Mouse (Mus musculus): ENCODE measurements around the gene E2f4.

The E2f4 gene

DNA sequence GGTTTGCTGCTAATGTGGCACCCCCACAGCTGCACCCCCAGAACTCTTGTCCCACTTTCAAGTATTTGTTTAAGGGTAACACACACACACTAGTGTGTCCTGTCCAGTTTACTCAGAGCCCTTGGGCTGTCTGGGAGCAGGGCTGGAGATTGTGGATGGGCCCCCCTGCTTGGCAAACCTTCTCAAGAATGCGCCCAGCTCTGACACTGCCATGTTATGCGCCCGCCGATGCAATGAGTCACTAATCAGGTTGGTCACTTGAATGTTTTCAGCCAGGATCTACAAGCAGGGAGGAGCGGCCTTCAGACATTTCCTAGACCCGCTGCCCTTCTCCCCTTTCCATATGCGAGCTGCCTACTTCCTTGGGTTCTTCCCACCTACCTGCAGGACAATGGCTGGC is 5.0 kb upstream of the E2f4 start:
- DNase-seq (ENCODE audit: low spot score in 2 of 2) = no peak

DNA sequence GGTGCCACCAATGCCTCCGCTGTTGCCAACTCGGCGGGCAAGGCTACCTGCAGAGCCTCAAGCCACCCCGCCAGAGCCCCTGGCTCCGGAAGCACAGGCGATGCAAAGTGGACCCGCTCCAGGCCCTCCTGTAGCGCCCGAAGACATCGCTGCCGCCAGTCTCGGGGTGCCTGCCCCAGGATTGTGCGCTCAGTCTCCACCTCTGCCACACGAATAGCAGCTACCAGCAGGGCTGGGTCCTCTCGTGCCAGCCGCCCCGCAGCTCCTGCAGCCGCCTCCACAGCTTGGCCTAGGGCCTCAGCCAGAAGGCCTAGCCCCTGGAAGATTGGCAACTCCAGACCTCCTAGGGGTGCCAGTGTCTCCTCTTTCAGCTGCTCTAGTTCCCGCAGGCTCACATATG is 4.1 kb upstream of the E2f4 start:
- DNase-seq (ENCODE audit: low spot score in 2 of 2) = no peak

DNA sequence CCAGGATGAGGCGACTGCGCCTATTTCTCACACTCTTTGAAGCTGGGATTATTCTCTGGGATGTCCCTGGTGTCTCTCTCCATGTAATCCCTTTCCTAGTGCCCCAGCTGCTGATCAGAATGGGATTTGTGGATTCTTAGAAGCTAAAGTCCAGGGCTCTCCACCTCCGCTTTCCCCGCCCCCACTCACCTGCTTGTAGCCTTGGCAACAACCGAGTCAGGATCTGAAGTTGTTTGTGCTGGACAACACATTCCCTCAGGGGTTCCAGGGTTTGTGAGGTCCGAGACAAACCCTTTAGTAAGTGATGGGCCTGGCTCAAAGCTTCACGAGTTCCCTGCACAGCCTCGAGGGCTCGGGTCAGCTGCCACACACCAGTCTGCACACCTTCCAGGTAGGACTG is 2.7 kb upstream of the E2f4 start:
- DNase-seq (ENCODE audit: low spot score in 2 of 2) = no peak

DNA sequence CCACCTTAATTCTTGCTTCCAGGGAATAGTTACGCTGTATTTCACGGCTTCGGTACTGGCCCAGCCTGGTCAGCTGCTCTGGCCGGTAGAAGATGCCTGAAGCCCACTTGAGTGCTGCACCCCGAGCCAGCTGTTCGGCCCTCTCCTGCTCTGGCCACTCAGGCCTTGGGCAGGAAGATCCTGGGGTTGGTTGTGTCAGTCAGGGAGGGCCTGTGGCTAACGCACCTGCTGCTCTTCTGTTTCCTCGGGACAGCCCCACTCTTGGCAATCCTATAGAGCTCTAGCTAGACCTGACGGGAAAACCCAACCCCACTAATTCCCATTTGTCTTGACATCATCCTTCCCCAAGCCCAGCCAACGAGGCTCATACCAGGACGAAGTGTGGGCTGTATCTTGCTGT is 2.2 kb upstream of the E2f4 start:
- DNase-seq (ENCODE audit: low spot score in 2 of 2) = no peak

DNA sequence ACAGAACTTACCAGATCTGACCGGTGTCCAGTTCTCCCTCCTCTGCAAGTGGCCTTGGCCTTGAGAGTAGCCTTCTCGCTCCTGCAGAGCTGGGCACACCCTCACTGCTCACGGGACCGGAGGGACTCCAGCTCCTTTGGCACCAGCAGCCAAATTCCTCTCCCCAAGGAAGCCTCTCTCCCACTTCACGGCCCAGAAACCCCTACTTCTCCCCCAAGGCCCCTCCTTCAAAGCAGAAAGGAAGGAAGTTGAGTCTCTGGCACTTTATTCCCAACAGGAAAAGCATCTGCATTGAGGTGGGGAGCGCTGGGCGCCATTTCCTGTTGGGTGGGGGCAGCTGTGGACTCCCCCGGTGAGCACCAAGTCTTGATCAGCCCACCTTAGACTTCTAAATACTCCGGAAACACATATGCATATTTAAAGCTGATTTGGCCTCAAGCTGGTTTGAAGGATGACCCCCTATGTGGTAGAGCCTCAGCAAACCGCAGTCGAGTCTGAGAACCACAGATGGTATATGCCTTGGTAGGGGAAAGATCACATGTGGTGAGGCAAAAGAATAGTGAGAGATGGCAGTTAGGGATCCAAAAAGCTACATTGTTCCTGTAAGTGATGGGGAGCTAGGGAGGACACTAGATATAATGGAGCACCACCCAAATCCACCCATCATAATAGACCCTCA is 1.4 kb upstream of the E2f4 start, which contains the start of gene Exoc3l:
Gene Exoc3l (minus strand): TSS at position 207 of the 679 bp plus-strand sequence.
- no peak for DNase-seq (ENCODE audit: low spot score in 2 of 2)

DNA sequence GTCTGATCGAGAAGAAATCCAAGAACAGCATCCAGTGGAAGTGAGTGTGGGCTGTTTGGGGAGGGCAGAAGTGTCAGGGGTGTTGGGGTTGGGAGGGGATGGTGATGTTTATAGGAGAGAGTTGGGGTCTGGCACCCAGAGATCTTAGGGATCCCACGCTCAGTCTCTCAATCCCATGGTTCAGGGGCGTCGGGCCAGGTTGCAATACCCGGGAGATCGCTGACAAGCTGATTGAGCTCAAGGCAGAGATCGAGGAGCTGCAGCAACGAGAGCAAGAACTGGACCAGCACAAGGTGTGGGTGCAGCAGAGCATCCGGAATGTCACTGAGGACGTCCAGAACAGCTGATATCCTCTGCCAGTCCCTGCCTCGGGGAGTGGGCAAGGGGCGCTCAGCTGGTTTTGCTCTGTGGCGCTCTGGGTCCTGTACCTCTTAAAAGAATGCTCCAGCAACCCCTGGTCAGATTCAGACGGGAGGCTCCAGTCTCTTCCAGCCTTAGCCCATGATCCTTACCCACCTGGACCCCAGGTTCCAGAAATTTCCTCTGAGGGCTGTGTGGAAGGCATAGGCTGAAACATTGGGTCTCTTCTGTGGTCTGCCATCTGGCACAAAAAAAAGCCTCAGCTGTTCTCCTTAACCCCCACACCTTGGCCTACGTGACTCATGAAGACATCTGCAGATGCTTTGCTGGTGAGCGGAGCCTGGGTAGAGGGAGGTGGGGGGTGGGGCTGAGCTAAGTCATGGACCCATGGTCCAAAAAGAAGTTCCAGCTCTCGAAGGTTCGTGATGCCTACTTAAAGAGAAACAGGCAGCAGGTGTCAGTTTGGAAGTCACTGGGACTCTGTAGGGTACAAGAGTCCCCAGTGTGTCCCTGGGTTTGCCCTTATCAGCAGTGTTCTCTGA is 1.1 kb downstream of the E2f4 start:
- peak; percentile 49 to 58 for DNase-seq (ENCODE audit: low spot score in 2 of 2)

DNA sequence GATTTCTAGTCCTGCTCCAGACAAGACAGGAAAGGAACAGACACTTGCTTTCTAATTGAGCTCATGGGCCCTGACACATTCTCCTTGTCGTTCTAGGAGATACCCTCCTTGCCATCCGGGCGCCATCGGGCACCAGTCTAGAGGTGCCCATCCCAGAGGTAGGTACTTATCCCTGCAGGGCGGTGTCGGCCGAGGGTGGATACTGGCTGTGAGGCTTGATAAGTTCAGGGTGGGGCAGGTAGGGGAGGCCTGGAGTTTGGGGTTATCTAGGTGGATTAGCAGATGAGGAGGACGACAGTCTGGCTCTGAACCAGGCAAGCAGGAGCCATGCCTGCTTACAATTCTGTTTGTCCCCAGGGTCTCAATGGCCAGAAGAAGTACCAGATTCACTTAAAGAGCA is 2.5 kb downstream of the E2f4 start:
- no peak for DNase-seq (ENCODE audit: low spot score in 2 of 2)

DNA sequence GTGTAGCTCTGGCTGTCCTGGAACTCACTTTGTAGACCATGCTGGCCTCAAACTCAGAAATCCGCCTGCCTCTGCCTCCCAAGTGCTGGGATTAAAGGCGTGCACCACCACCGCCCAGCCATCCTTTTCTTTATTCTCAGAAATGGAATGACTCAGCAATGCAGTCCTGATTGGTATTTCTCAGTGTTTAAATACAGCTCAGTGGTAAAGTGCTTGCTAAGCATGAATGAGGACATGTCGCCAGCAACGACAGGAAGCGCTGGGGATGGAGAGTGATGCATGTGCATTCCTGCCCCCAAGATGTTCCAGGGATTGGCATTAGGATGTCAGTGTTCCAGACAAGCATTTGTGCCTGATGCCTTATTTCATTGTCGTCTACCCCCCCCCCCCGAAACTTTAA is 5.9 kb downstream of the E2f4 start:
- DNase-seq (ENCODE audit: low spot score in 2 of 2) = no peak

DNA sequence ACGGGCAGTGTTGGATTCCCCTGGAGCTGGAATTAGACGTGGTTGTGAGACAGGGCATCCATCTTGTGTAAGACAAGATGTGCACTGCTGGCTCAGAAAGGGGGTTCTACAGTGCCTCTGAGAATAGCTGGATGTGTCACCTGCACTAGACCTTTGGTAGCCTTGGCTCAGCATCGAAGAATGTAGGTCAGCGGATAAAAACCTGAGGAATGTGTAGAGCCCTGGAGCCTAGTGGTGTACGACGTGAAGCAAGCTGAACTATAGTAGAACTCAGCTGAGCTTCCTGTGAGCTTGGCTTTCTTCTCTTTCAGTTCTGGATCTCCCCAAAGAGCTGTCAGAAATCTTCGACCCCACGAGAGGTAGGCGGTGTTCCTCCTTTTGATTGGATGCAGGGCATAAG is 6.4 kb downstream of the E2f4 start:
- DNase-seq (ENCODE audit: low spot score in 2 of 2) = no peak

DNA sequence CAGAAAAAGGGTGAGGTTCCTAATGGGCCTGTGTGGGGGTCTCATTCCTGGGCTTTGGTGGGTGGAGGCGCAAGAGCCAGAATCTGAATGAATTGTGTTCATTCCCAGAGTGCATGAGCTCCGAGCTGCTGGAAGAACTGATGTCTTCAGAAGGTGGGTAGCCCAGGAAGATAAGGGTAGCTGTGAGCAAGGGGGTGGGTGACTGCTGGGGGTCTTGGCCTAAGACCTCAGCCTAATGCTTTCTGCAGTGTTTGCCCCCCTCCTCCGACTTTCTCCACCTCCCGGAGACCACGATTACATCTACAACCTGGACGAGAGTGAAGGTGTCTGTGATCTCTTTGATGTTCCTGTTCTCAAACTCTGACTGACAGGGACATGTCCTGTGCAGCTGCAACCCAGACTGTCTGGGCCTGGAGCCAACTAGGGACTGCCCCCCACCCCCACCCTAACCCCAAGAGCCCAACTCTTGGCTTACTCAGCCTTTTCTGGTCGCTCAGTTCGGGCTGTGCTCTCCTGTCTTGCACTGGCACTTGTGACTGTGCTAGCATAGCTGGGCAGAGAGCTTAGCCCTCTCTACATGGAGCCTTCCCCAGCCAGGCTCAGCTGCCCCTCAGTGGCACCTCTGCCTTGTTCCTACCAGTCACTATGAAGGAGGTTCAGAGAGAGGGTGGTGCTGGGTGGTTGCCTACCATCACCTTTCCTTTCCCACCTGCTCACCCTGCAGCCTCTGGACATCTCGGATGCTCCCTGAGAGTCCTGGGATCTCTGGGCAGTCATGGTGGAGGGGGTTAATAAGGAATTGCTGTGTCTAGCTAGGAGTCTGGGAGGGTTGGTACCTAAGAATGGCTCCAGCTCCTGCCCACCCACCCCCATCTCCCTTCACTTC is 7.1 kb downstream of the E2f4 start:
- DNase-seq (ENCODE audit: low spot score in 2 of 2) = no peak

DNA sequence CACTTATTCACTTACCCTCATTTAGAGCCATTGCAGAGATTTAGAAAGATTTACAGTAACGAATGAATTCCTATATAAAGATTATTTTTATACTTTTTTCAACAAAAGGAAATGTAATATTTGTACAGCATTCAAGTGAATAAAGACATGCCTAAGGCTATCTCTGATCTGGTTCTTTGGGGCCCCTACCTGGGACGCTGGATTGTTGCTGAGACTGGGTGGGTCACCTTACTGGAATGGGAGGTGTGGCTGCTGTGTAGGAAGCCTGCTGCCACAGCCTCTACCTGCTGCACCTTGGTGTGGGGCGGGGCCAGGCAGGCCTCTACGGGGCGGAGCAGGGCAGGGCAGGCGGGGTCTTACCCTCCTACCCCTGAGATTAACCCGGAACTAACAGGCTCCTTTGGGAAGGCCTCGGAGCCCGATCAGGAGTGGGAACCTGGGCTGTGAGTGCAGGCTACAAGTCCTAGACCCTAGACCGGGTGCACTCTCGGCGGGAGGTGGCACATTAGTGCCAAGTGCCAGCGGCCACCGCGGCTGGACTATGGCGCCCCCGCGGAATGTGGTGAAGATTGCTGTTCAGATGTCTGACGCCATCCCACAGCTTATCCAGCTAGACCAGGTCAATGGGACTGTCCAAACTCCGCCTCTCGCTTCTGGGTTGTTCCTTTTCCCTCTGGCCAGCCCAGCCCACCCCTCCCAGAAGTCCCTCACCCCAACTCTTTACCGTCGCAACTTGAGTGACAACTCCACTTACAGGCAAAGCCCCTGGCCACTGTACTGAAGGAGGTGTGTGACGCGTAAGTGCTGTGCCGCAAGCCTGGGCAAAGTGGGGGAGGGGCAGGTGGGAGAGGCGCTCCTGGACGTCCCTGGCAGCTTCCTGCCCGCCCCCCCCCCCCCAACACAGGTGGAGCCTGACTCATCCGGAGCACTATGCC is 8.0 kb downstream of the E2f4 start, which contains the start of gene Elmo3:
Gene Elmo3 (plus strand): TSS at position 391 of the 935 bp plus-strand sequence.
- peak; percentile 47 to 60 for DNase-seq (ENCODE audit: low spot score in 2 of 2)

DNA sequence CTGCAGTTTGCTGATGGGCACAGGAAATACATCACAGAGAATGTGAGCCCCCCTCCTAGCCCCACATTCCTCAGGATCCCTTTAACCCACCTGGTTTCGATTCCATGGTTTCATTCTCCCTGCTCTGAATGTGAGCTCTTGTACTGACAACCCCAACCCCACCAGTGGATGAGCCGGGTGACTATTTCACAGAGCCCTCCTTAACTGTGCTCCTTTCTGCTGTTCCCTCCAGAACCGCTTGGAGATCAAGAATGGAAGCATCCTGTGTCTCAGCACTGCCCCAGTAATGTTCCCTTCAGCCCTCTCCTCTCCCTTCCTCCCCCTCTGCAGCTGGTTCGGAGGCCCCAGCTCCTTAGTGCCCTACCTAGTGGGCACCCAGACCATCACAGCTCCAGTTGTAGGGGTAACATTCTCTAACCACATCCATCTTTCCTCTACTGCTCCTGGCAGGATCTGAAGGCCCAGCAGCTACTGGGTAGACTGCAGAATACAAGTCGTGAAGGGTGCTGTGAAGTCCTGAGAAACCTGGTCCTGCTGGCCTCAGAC is 8.8 kb downstream of the E2f4 start:
- DNase-seq (ENCODE audit: low spot score in 2 of 2) = no peak

DNA sequence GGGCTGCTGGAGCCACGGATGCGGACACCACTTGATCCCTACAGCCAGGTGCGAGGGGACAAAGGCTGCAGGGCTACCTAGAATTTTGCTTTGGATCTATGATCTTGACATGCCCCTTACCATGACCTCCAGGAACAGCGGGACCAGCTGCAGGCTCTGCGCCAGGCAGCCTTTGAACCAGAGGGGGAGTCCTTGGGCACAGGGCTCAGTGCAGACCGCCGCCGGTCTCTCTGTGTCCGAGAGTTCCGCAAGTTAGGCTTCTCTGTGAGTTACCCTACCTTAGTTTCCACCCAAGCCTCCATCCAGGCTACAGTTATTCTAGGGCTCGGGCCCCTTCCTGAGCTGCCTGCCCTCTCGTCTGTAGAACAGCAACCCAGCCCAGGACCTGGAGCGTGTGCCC is 10.2 kb downstream of the E2f4 start:
- DNase-seq (ENCODE audit: low spot score in 2 of 2) = no peak

DNA sequence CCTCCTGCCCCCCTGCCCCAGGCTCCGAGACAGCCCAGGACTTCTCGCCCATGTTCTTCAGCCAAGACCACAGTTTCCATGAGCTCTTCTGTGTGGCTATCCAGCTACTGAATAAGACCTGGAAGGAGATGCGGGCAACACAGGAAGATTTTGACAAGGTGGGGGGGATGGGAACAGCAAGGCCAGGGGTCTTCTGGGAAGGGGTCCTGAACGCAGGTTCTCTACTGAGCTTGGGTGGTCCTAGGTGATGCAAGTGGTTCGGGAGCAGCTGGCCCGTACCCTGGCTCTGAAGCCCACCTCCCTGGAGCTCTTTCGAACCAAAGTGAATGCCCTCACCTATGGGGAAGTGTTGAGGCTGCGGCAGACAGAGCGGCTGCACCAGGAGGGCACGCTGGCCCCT is 11.0 kb downstream of the E2f4 start:
- DNase-seq (ENCODE audit: low spot score in 2 of 2) = no peak

DNA sequence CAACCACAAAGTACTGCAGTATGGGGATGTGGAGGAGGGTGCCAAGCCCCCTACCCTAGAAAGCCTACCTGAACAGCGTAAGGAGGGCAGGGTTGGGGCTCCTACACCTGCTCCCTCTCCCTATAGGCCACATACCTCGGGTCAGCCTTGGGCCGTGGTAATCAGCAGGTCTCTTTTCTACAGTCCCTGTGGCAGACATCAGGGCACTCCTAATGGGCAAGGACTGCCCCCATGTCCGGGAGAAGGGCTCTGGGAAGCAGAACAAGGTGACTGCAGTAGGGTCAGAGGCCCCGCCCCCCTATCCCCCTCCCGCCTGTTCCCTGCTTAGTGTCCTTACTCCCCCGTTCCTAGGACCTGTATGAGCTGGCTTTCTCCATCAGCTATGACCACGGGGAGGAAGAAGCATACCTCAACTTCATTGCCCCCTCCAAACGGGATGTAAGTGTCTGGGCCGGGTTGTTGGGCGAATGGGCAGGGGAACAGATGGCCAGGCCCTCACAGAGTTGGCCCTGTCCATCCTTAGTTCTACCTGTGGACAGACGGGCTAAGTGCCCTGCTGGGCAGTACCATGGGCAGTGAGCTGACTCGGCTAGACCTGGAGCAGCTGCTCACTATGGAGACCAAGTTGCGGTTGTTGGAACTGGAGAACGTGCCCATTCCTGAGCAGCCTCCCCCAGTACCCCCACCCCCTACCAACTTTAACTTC is 11.8 kb downstream of the E2f4 start:
- DNase-seq (ENCODE audit: low spot score in 2 of 2) = no peak

DNA sequence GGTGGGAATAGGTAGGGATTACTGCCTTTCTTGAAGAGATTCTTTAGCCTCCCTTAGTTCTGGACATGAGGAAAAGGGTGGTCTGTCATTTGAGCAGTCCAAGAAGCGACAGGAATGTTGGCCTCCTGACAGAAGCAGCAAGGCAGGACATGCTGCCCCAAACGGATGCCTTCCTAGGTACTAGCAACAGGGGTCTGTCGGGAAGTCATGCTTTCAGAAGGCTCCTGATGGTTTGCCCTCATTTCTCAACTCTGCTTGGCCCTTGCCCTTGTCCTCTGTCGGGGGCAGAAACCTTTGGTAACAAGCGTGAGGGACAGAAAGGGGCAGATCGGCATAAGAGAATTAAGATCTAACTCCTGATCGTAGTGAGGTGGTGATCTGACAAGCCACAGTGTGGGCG is 12.7 kb downstream of the E2f4 start:
- DNase-seq (ENCODE audit: low spot score in 2 of 2) = no peak

DNA sequence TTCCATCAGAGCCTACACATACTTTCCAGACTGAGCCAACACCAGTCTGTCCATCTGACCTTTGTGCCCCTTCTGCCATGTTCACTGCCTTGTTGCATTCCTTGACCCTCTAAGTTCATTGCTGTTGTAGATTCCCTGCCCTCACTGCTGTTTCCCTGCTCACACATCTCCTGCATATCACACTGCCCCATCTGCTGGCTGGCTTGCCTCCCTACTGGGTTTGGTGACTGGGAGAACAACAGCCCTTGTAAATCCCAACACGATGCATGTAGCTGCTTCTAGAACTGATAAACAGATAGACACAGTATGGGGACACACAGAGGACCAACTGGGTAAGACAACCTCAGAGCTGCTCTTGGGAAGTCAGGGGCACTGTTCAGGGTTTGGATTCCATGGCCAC is 14.3 kb downstream of the E2f4 start:
- DNase-seq (ENCODE audit: low spot score in 2 of 2) = no peak

DNA sequence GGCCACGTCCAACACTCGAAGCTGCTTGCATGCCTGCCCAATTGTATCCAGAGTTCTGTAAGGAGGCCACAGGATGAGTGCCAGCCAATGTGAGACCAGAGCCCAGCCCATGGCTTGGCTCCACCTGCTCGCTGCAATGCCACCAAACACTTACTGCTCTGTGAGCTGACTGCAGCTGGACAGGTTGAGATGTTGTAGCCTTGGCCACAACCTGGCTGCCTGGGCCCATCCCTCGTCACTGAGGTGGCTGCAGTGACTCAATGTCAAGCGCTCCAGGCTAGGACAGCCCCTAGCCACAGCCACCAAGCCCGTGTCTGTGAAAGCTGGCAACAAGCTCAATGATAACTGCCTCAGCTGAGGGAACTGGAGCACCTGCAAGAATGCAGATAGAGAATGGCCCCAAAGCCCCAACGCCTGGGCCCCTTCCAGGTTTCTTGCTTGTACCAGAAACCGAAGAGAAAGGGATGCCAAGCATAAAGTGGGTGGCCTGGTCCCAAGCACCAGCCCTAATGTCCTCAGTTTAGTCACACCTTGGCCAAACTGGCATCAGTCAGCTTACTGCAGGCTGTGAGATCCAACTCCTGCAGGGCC is 15.5 kb downstream of the E2f4 start:
- no peak for DNase-seq (ENCODE audit: low spot score in 2 of 2)

DNA sequence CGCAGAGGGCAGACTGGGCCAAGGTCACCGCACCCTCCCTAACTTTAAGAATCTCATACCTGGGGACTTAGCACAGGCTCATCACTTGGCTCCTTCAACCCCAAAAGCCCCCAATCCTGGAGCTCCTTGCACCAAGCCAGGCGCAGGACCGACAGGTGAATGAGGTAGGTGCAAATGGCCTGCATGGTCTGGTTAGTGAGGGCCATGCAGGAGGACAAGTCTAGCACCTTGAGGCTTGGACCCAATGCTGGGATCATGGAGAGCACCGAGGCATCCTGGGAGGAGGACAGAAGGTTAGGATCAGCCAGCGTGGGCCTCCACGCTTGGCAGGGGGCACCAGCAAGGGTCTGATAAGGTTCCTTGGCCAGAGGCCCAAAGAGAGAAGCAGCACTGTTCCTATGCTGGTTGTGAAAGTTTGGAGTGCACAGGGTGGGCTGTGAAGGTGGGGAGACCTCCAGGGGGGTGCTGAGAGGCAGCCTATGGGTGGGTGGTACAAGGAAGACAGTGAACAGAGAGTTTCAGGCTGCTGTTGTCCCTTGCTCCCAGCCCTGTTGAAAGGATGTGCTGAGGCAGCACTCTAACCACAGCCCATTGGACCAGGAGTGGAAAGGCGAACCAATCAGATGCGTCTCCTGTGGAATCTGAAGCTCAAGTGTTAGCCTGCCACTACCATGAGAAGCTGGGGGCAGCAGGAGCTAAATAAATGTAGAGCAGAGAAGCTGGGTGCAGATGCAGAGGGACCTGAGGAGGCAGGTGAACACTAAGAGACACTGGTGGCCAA is 16.3 kb downstream of the E2f4 start:
- DNase-seq (ENCODE audit: low spot score in 2 of 2) = no peak

Measured in thymus, postnatal 10 days (tissue).